Mouse (Mus musculus) heart, embryonic 14.5 days (tissue): ENCODE data around the gene Fgd3. TPM values are rescaled to one million over a fixed set of nuclear protein-coding genes. Genes with fewer than 3 reads are reported as not detected.

ENCODE experiments used
- ATAC-seq: fragments of 200-750 bp; cut with Nextera tagmentation; 2 replicates; pipeline ENCODE4 v1.8.0; 2017; ENCODE audit warnings: low read depth, moderate TSS enrichment; ENCODE audit not compliant: insufficient number of reproducible peaks, insufficient read depth, low FRiP score
- H3K27ac ChIP-seq, 2 experiments: fragments of 200-500 bp in 1 of 2; fragments of 300-500 bp in 1 of 2; sonication (generic) in 1 of 2; replicated peaks in 1 of 2; 2 replicates each; pipeline ENCODE4 v1.5.1; 2012 to 2014; ENCODE audit warnings: low read depth in 2 of 2, low read length in 2 of 2, control low read depth in 1 of 2, mild to moderate bottlenecking in 1 of 2, mixed read lengths in 1 of 2; ENCODE audit not compliant: control insufficient read depth in 1 of 2, insufficient read depth in 1 of 2
- H3K27me3 ChIP-seq: fragments of 300-500 bp; sonication (generic); 2 replicates; pipeline ENCODE4 v1.6.1; 2014; ENCODE audit warnings: mild to moderate bottlenecking, low read length, control low read depth; ENCODE audit not compliant: control insufficient read depth, insufficient read depth
- H3K36me3 ChIP-seq: fragments of 300-500 bp; sonication (generic); 2 replicates; pipeline ENCODE4 v1.6.1; 2014; ENCODE audit warnings: mild to moderate bottlenecking, control low read depth, low read length, mixed read lengths; ENCODE audit not compliant: control insufficient read depth, insufficient read depth
- H3K4me1 ChIP-seq, 2 experiments: fragments of 200-500 bp in 1 of 2; fragments of 300-500 bp in 1 of 2; sonication (generic) in 1 of 2; 2 replicates each; pipeline ENCODE4 v1.6.1; 2012 to 2014; ENCODE audit warnings: low read length in 2 of 2, control low read depth in 1 of 2, mixed read lengths in 1 of 2; ENCODE audit not compliant: control insufficient read depth in 2 of 2, insufficient read depth in 2 of 2
- H3K4me2 ChIP-seq: fragments of 300-500 bp; sonication (generic); 2 replicates; pipeline ENCODE4 v1.6.1; 2014; ENCODE audit warnings: mild to moderate bottlenecking, low read length
- H3K4me3 ChIP-seq, 2 experiments: fragments of 200-500 bp in 1 of 2; fragments of 300-500 bp in 1 of 2; sonication (generic) in 1 of 2; 2 replicates each; pipeline ENCODE4 v1.5.1; 2012 to 2014; ENCODE audit warnings: low read length in 2 of 2, mild to moderate bottlenecking in 2 of 2, control low read depth in 1 of 2, low read depth in 1 of 2, moderate library complexity in 1 of 2; ENCODE audit not compliant: control insufficient read depth in 1 of 2, insufficient read depth in 1 of 2
- H3K9ac ChIP-seq: fragments of 300-500 bp; sonication (generic); 2 replicates; pipeline ENCODE4 v1.6.1; 2014; ENCODE audit warnings: mild to moderate bottlenecking, low read length
- H3K9me3 ChIP-seq: fragments of 300-500 bp; sonication (generic); 2 replicates; pipeline ENCODE4 v1.6.1; 2016; ENCODE audit warnings: low read length, control low read depth; ENCODE audit not compliant: control insufficient read depth
- WGBS: fragments of 180-500 bp; shearing (Covaris S2); extraction: QIAGEN DNeasy Blood & Tissue Kit; methylation state at CpG from one replicate; pipeline ENCODE4 v1.1.7; 2014; 5-methylcytosine and 5-hydroxymethylcytosine counted together
- polyA plus RNA-seq: library from polyadenylated mRNA; unstranded; fragments of >200 nt; fragmentation: Nextera tagmentation; extraction: Ambion mirVana; gene quantifications from 2 replicates; pipeline ENCODE4 v1.2.1, GENCODE M21; 2014

Fgd3 gene
- polyA plus RNA-seq, 1 experiment from 2014 or later: 0.09 TPM

- H3K36me3 ChIP-seq: no peaks in the 10 kb centered on the region
- H3K9me3 ChIP-seq: no peaks in the 10 kb centered on the region
- peaks cover 7 to 9% of the 10 kb centered on the region in 2 experiments for H3K4me1 ChIP-seq
- 18% methylated on average over 5 of the region's 5 CpGs for WGBS
- no peak overlapping the region for H3K4me3 ChIP-seq
- H3K27me3 ChIP-seq: peaks cover 11% of the 10 kb centered on the region; the same call in 1 of the 2 replicates
- H3K4me2 ChIP-seq: no peak overlapping the region
- no peak for ATAC-seq
- H3K9ac ChIP-seq: no peak overlapping the region
- no peak overlapping the region for H3K27ac ChIP-seq
Measured at GRCm38 (mm10) chr13:49220912-49221311, 99.2 kb downstream of the Fgd3 start.

GRCm38 (mm10) chr13:49219367-49219766 lies 100.7 kb downstream of the Fgd3 start:
- Histone ChIP-seq H3K36me3 (no peaks in the 10 kb centered on the region), H3K4me3 (no peak overlapping the region), H3K27me3 (0 out of 2 replicates have a peak, but pooled peaks cover 6% of the 10 kb centered on the region), H3K9ac (no peak overlapping the region), H3K27ac (no peak overlapping the region), H3K4me1 (peaks cover 16 to 17% of the 10 kb centered on the region in 2 experiments), H3K4me2 (no peak overlapping the region), H3K9me3 (no peaks in the 10 kb centered on the region)
- WGBS: 74% methylated on average over 4 of the region's 4 CpGs
- no peak for ATAC-seq

- Histone ChIP-seq H3K4me2 (no peak overlapping the region), H3K9ac (no peak overlapping the region), H3K4me1 (peaks cover 23% of the 10 kb centered on the region in 2 experiments), H3K4me3 (no peak overlapping the region), H3K27ac (no peak overlapping the region), H3K9me3 (no peaks in the 10 kb centered on the region), H3K36me3 (no peaks in the 10 kb centered on the region), H3K27me3 (0 out of 2 replicates have a peak, but pooled peaks cover 6% of the 10 kb centered on the region)
- no peak for ATAC-seq
- 59% methylated on average over 3 of the region's 3 CpGs for WGBS
Measured at GRCm38 (mm10) chr13:49218651-49219050, 101.5 kb downstream of the Fgd3 start.

GRCm38 (mm10) chr13:49216808-49217561 lies 103.1 kb downstream of the Fgd3 start:
- no peak overlapping the region for H3K4me3 ChIP-seq
- peak overlapping the region; percentile 86 for H3K4me2 ChIP-seq
- H3K27me3 ChIP-seq: no peaks in the 10 kb centered on the region
- H3K36me3 ChIP-seq: no peaks in the 10 kb centered on the region
- H3K27ac ChIP-seq: peak overlapping the region in 1 of 2 experiments; percentile 93; a peak in 2 of 4 replicates
- no peak overlapping the region for H3K9ac ChIP-seq
- 55% methylated on average over 9 of the region's 9 CpGs for WGBS
- no peaks in the 10 kb centered on the region for H3K9me3 ChIP-seq
- peaks cover 28 to 32% of the 10 kb centered on the region in 2 experiments for H3K4me1 ChIP-seq
- no peak for ATAC-seq

- Histone ChIP-seq H3K4me1 (peaks cover 32 to 36% of the 10 kb centered on the region in 2 experiments), H3K9me3 (no peaks in the 10 kb centered on the region), H3K36me3 (no peaks in the 10 kb centered on the region), H3K4me3 (peak overlapping the region; percentile 86 to 95), H3K4me2 (peak overlapping the region; percentile 86), H3K9ac (peak overlapping the region; percentile 93), H3K27ac (peak overlapping the region; percentile 91 to 93), H3K27me3 (no peaks in the 10 kb centered on the region)
- WGBS: 4% methylated on average over 17 of the region's 17 CpGs
- peak; percentile 36 for ATAC-seq
Measured at GRCm38 (mm10) chr13:49216220-49216552, 103.9 kb downstream of the Fgd3 start.

- under 1% methylated on average over 73 of the region's 78 CpGs for WGBS
- no peaks in the 10 kb centered on the region for H3K36me3 ChIP-seq
- H3K9me3 ChIP-seq: no peaks in the 10 kb centered on the region
- peak within 1 kb of the TSS; percentile 86 for H3K4me2 ChIP-seq
- peak within 1 kb of the TSS; percentile 93 for H3K9ac ChIP-seq
- H3K4me1 ChIP-seq: peaks cover 32 to 39% of the 10 kb centered on the region in 2 experiments
- peak within 1 kb of the TSS; percentile 91 to 93 for H3K27ac ChIP-seq
- peak; percentile 89 for ATAC-seq
- H3K4me3 ChIP-seq: peak within 1 kb of the TSS; percentile 86 to 95
- no peaks in the 10 kb centered on the region for H3K27me3 ChIP-seq
Measured at GRCm38 (mm10) chr13:49215504-49216219, 104.4 kb downstream of the Fgd3 start, which contains the start of gene Card19. TSS of gene Card19 (minus strand) at chr13:49216037.

- Histone ChIP-seq H3K27me3 (no peaks in the 10 kb centered on the region), H3K9me3 (no peaks in the 10 kb centered on the region), H3K4me1 (peaks cover 32 to 40% of the 10 kb centered on the region in 2 experiments), H3K27ac (peak overlapping the region; percentile 73 to 93), H3K9ac (peak overlapping the region; percentile 93), H3K4me3 (peak overlapping the region; percentile 86 to 95), H3K36me3 (no peaks in the 10 kb centered on the region), H3K4me2 (peak overlapping the region; percentile 86)
- 7% methylated on average over 5 of the region's 5 CpGs for WGBS
- 0 out of 2 replicates have a peak, but pooled peaks have one; percentile 0 for ATAC-seq
Measured at GRCm38 (mm10) chr13:49215128-49215503, 105.0 kb downstream of the Fgd3 start.
